Mouse (Mus musculus) gastrocnemius, adult 2 months (tissue): ENCODE results near the gene Pcca. TPM values are rescaled to one million over a fixed set of nuclear protein-coding genes. Genes with fewer than 3 reads are reported as not detected.
A peak's percentile ranks its signal among the peaks of the same experiment; 100 is the strongest.

Experiments used
- DNase-seq: peaks from one replicate; pipeline ENCODE4 v3.0.0; 2022
- H3K27ac ChIP-seq: fragments of 200-600 bp; 2 replicates; pipeline ENCODE4 v1.8.1; 2022; ENCODE audit warnings: mild to moderate bottlenecking
- H3K4me3 ChIP-seq: fragments of 200-600 bp; 2 replicates; pipeline ENCODE4 v1.8.1; 2022; ENCODE audit warnings: mild to moderate bottlenecking, moderate library complexity
- CTCF ChIP-seq: fragments of 200-600 bp; IDR thresholded peaks from 2 replicates; pipeline ENCODE4 v1.8.1; 2022; ENCODE audit warnings: antibody characterized with exemption, mild to moderate bottlenecking, moderate library complexity
- intact Hi-C: fragments of 180-260 bp; cut with DNase I; formaldehyde crosslinking; loops from one replicate; pipeline ENCODE4 v1.15.1; 2025
- long read RNA-seq, 2 experiments: library from polyadenylated mRNA; stranded (forward); transcript quantifications; one replicate each; pipeline ENCODE4 v2.0.0; 2021
- total RNA-seq, 2 experiments: library from RNA; stranded (reverse); gene quantifications; 2 replicates each; pipeline ENCODE4 v1.2.3; 2021

Gene Pcca
- 10 to 100 TPM; 37.7 to 58.5 TPM for total RNA-seq
- long read RNA-seq, experiment 1, transcript Pcca-201 (24 exons, 2,592 nt) = major isoform, 35 of 45 reads
- long read RNA-seq, experiment 1, partial matches to known transcripts = 3 of 45 reads
- long read RNA-seq, experiment 1, other reads (novel, unspliced or antisense) = 5 of 45 reads
- long read RNA-seq, experiment 2, transcript Pcca-201 (24 exons, 2,592 nt) = major isoform, 56 of 65 reads
- long read RNA-seq, experiment 2, partial matches to known transcripts = 2 of 65 reads
- long read RNA-seq, experiment 2, other reads (novel, unspliced or antisense) = 7 of 65 reads

- TF ChIP-seq CTCF = peak; percentile 11; the same call in 1 of the 2 replicates
- intact Hi-C loops = no loop called here
- peak within 1 kb of the TSS; percentile 87 for H3K4me3 ChIP-seq
- peak; percentile 99 for DNase-seq
- peak within 1 kb of the TSS; percentile 87 for H3K27ac ChIP-seq
These were observed at the start of gene Pcca for GRCm38 (mm10) chr14:122534017-122534924. Pcca (plus strand) TSS chr14:122534324.

- intact Hi-C loops = no loop called here
- Histone ChIP-seq H3K4me3 (no peak overlapping the region), H3K27ac (no peak overlapping the region)
- TF ChIP-seq CTCF = no peak
- no peak for DNase-seq
These were observed 49.7 kb upstream of the Pcca start for GRCm38 (mm10) chr14:122484458-122484843.

- intact Hi-C loops = no loop called here
- no peak for DNase-seq
- Histone ChIP-seq H3K4me3 (no peak overlapping the region), H3K27ac (no peak overlapping the region)
- TF ChIP-seq CTCF = no peak
These were observed 49.1 kb upstream of the Pcca start for GRCm38 (mm10) chr14:122484844-122485551.

GRCm38 (mm10) chr14:122485635-122486181 lies 48.4 kb upstream of the Pcca start:
- intact Hi-C loops = no loop called here
- TF ChIP-seq CTCF = no peak
- Histone ChIP-seq H3K27ac (no peak overlapping the region), H3K4me3 (no peak overlapping the region)
- DNase-seq = no peak

GRCm38 (mm10) chr14:122486611-122487010 lies 47.5 kb upstream of the Pcca start:
- no peak for DNase-seq
- no peak overlapping the region for H3K27ac ChIP-seq
- H3K4me3 ChIP-seq = no peak overlapping the region
- intact Hi-C loops = no loop called here
- no peak for TF ChIP-seq CTCF

GRCm38 (mm10) chr14:122487366-122487765 lies 46.8 kb upstream of the Pcca start:
- no peak for DNase-seq
- no peak overlapping the region for H3K4me3 ChIP-seq
- no peak for TF ChIP-seq CTCF
- intact Hi-C loops = no loop called here
- H3K27ac ChIP-seq = no peak overlapping the region

- H3K27ac ChIP-seq = no peak overlapping the region
- no peak for TF ChIP-seq CTCF
- intact Hi-C loops = no loop called here
- no peak for DNase-seq
- H3K4me3 ChIP-seq = no peak overlapping the region; the same call in 1 of the 2 replicates
These were observed 45.1 kb upstream of the Pcca start for GRCm38 (mm10) chr14:122489041-122489440.

- no peak overlapping the region for H3K27ac ChIP-seq
- no peak overlapping the region for H3K4me3 ChIP-seq
- intact Hi-C loops = no loop called here
- DNase-seq = no peak
- no peak for TF ChIP-seq CTCF
These were observed 44.3 kb upstream of the Pcca start for GRCm38 (mm10) chr14:122489686-122490414.

- no peak within 1 kb of the TSS for H3K4me3 ChIP-seq
- H3K27ac ChIP-seq = no peak within 1 kb of the TSS
- no peak for TF ChIP-seq CTCF
- DNase-seq = no peak
- intact Hi-C loops = no loop called here
These were observed 43.4 kb upstream of the Pcca start, which contains the start of gene Gm10837 for GRCm38 (mm10) chr14:122490441-122491328. Gm10837 (plus strand) TSS chr14:122490586.

- TF ChIP-seq CTCF = no peak
- DNase-seq = no peak
- Histone ChIP-seq H3K27ac (no peak overlapping the region), H3K4me3 (no peak overlapping the region)
- intact Hi-C loops = no loop called here
These were observed 42.6 kb upstream of the Pcca start for GRCm38 (mm10) chr14:122491521-122491920.

- TF ChIP-seq CTCF = no peak
- intact Hi-C loops = loop anchor here (2.0 kb wide), 1 partner anchor 73 kb away; no protein-coding TSS in a partner anchor
- Histone ChIP-seq H3K27ac (no peak overlapping the region), H3K4me3 (no peak overlapping the region)
- DNase-seq = no peak
These were observed 42.1 kb upstream of the Pcca start for GRCm38 (mm10) chr14:122492015-122492414.
